Mouse (Mus musculus): Measurements from ENCODE around the gene Fam167b. TPM values are rescaled to one million over a fixed set of nuclear protein-coding genes. Genes with fewer than 3 reads are reported as not detected.
A peak's percentile ranks its signal among the peaks of the same experiment; 100 is the strongest.

The Fam167b gene
- polyA plus RNA-seq, 1 experiment from 2014 or later, result 1.4 TPM

GRCm38 (mm10) chr4:129622803-129623535 lies 44.6 kb upstream of the Fam167b start:
- Histone ChIP-seq H3K9ac (ENCODE audit: low read depth, low read length) (peak overlapping the region; percentile 67; the same call in 1 of the 2 replicates), H3K27me3 (replicated peaks; ENCODE audit: control insufficient read depth, insufficient read depth, low read length) (no peaks in the 10 kb centered on the region), H3K36me3 (ENCODE audit: control insufficient read depth, insufficient read depth) (peaks cover 15% of the 10 kb centered on the region), H3K27ac (ENCODE audit: low read depth, low read length) (peak overlapping the region; percentile 86), H3K9me3 (ENCODE audit: control insufficient read depth) (no peaks in the 10 kb centered on the region), H3K4me2 (replicated peaks; ENCODE audit: low read depth) (peak overlapping the region; percentile 86), H3K4me3 (ENCODE audit: low read depth, low read length) (peak overlapping the region; percentile 64), H3K4me1 (replicated peaks; ENCODE audit: control insufficient read depth, insufficient read depth, low read length) (peaks cover 18% of the 10 kb centered on the region)
- whole genome bisulfite sequencing, result 24% methylated on average over 8 of the region's 8 CpGs
- no peak for ATAC-seq
- TF ChIP-seq CTCF (IDR thresholded peaks at IDR 0.05; ENCODE audit: low read depth), result no peak

GRCm38 (mm10) chr4:129622120-129622802 lies 43.9 kb upstream of the Fam167b start:
- WGBS, result 80% methylated on average over 11 of the region's 11 CpGs
- H3K4me3 ChIP-seq (ENCODE audit: low read depth, low read length), result no peak overlapping the region
- no peak overlapping the region; the same call in 1 of the 2 replicates for H3K27ac ChIP-seq (ENCODE audit: low read depth, low read length)
- ATAC-seq, result no peak
- H3K9me3 ChIP-seq (ENCODE audit: control insufficient read depth), result no peaks in the 10 kb centered on the region
- peak overlapping the region; percentile 86 for H3K4me2 ChIP-seq (replicated peaks; ENCODE audit: low read depth)
- H3K9ac ChIP-seq (ENCODE audit: low read depth, low read length), result no peak overlapping the region
- TF ChIP-seq CTCF (IDR thresholded peaks at IDR 0.05; ENCODE audit: low read depth), result no peak
- no peaks in the 10 kb centered on the region for H3K27me3 ChIP-seq (replicated peaks; ENCODE audit: control insufficient read depth, insufficient read depth, low read length)
- H3K36me3 ChIP-seq (ENCODE audit: control insufficient read depth, insufficient read depth), result peaks cover 12% of the 10 kb centered on the region; the same call in 1 of the 2 replicates
- peaks cover 18% of the 10 kb centered on the region for H3K4me1 ChIP-seq (replicated peaks; ENCODE audit: control insufficient read depth, insufficient read depth, low read length)

- 0 out of 2 replicates have a peak overlapping the region, but pooled peaks have one; percentile 7 for H3K27ac ChIP-seq (ENCODE audit: low read depth, low read length)
- H3K4me1 ChIP-seq (replicated peaks; ENCODE audit: control insufficient read depth, insufficient read depth, low read length), result peaks cover 18% of the 10 kb centered on the region
- H3K9me3 ChIP-seq (ENCODE audit: control insufficient read depth), result no peaks in the 10 kb centered on the region
- H3K36me3 ChIP-seq (ENCODE audit: control insufficient read depth, insufficient read depth), result peaks cover 12% of the 10 kb centered on the region; the same call in 1 of the 2 replicates
- H3K27me3 ChIP-seq (replicated peaks; ENCODE audit: control insufficient read depth, insufficient read depth, low read length), result no peaks in the 10 kb centered on the region
- H3K4me3 ChIP-seq (ENCODE audit: low read depth, low read length), result no peak overlapping the region
- peak overlapping the region; percentile 9; the same call in 1 of the 2 replicates for H3K4me2 ChIP-seq (replicated peaks; ENCODE audit: low read depth)
- WGBS, result 77% methylated on average over 8 of the region's 8 CpGs
- no peak overlapping the region for H3K9ac ChIP-seq (ENCODE audit: low read depth, low read length)
- ATAC-seq, result no peak
- TF ChIP-seq CTCF (IDR thresholded peaks at IDR 0.05; ENCODE audit: low read depth), result no peak
Measured at GRCm38 (mm10) chr4:129621283-129621841, 43.0 kb upstream of the Fam167b start.

- H3K9me3 ChIP-seq (ENCODE audit: control insufficient read depth), result no peaks in the 10 kb centered on the region
- WGBS, result 78% methylated on average over 11 of the region's 11 CpGs
- H3K27ac ChIP-seq (ENCODE audit: low read depth, low read length), result no peak overlapping the region; the same call in 1 of the 2 replicates
- no peak for TF ChIP-seq CTCF (IDR thresholded peaks at IDR 0.05; ENCODE audit: low read depth)
- peaks cover 18% of the 10 kb centered on the region for H3K4me1 ChIP-seq (replicated peaks; ENCODE audit: control insufficient read depth, insufficient read depth, low read length)
- H3K9ac ChIP-seq (ENCODE audit: low read depth, low read length), result no peak overlapping the region
- no peak for ATAC-seq
- H3K4me2 ChIP-seq (replicated peaks; ENCODE audit: low read depth), result peak overlapping the region; percentile 21; the same call in 1 of the 2 replicates
- no peak overlapping the region for H3K4me3 ChIP-seq (ENCODE audit: low read depth, low read length)
- peaks cover 10% of the 10 kb centered on the region; the same call in 1 of the 2 replicates for H3K36me3 ChIP-seq (ENCODE audit: control insufficient read depth, insufficient read depth)
- no peaks in the 10 kb centered on the region for H3K27me3 ChIP-seq (replicated peaks; ENCODE audit: control insufficient read depth, insufficient read depth, low read length)
Measured at GRCm38 (mm10) chr4:129620419-129621282, 42.3 kb upstream of the Fam167b start.

- WGBS, result 3% methylated on average over 43 of the region's 44 CpGs
- peak; percentile 81 for ATAC-seq
- peaks cover 10% of the 10 kb centered on the region for H3K4me1 ChIP-seq (replicated peaks; ENCODE audit: control insufficient read depth, insufficient read depth, low read length)
Measured at GRCm38 (mm10) chr4:129618786-129619691, 40.7 kb upstream of the Fam167b start, which contains the start of gene Iqcc. Gene Iqcc (minus strand): TSS chr4:129619099.

More at GRCm38 (mm10) chr4:129618786-129619691, 40.7 kb upstream of the Fam167b start, which contains the start of gene Iqcc:
- peaks cover 10% of the 10 kb centered on the region; the same call in 1 of the 2 replicates for H3K36me3 ChIP-seq (ENCODE audit: control insufficient read depth, insufficient read depth)
- peak within 1 kb of the TSS; percentile 89 for H3K4me2 ChIP-seq (replicated peaks; ENCODE audit: low read depth)
- H3K4me3 ChIP-seq (ENCODE audit: low read depth, low read length), result peak within 1 kb of the TSS; percentile 70
- peak within 1 kb of the TSS; percentile 41 for H3K9ac ChIP-seq (ENCODE audit: low read depth, low read length)
- peak within 1 kb of the TSS; percentile 54 for H3K27ac ChIP-seq (ENCODE audit: low read depth, low read length)
- TF ChIP-seq CTCF (IDR thresholded peaks at IDR 0.05; ENCODE audit: low read depth), result peak; percentile 37
- no peaks in the 10 kb centered on the region for H3K9me3 ChIP-seq (ENCODE audit: control insufficient read depth)
- H3K27me3 ChIP-seq (replicated peaks; ENCODE audit: control insufficient read depth, insufficient read depth, low read length), result no peaks in the 10 kb centered on the region

Data from intestine, postnatal 0 days (tissue).